Mouse (Mus musculus): ENCODE measurements around the gene Tex21. TPM values are rescaled to one million over a fixed set of nuclear protein-coding genes. Genes with fewer than 3 reads are reported as not detected.
"Not testable (repeated sequence)": the region's sequence is repeated elsewhere in the genome, so short reads cannot be mapped to it uniquely, and the experiment has no call there.

The Tex21 gene
- polyA plus RNA-seq, 1 experiment from 2014 or later: not detected

- 84% methylated on average over 8 of the region's 8 CpGs for WGBS
- DNase-seq (ENCODE audit: low spot score): no peak
- Histone ChIP-seq H3K27ac (peak overlapping the region; percentile 91; the same call in 1 of the 2 replicates), H3K4me3 (no peak overlapping the region), H3K9me3 (replicated peaks) (no peaks in the 10 kb centered on the region), H3K4me1 (peaks cover 19% of the 10 kb centered on the region), H3K36me3 (no peaks in the 10 kb centered on the region), H3K27me3 (ENCODE audit: low read depth, poor library complexity, severe bottlenecking) (no peaks in the 10 kb centered on the region)
Observed at GRCm38 (mm10) chr12:76253991-76254390, 7.4 kb upstream of the Tex21 start.

- H3K9me3 ChIP-seq (replicated peaks): no peaks in the 10 kb centered on the region
- no peak overlapping the region for H3K4me3 ChIP-seq
- no peak for DNase-seq (ENCODE audit: low spot score)
- no peaks in the 10 kb centered on the region for H3K27me3 ChIP-seq (ENCODE audit: low read depth, poor library complexity, severe bottlenecking)
- WGBS: 89% methylated on average over 2 of the region's 2 CpGs
- H3K4me1 ChIP-seq: peaks cover 19% of the 10 kb centered on the region
- no peaks in the 10 kb centered on the region for H3K36me3 ChIP-seq
- H3K27ac ChIP-seq: no peak overlapping the region
Observed at GRCm38 (mm10) chr12:76253591-76253990, 7.0 kb upstream of the Tex21 start.

- Histone ChIP-seq H3K4me1 (peaks cover 19% of the 10 kb centered on the region), H3K9me3 (replicated peaks) (no peaks in the 10 kb centered on the region), H3K36me3 (no peaks in the 10 kb centered on the region), H3K27me3 (ENCODE audit: low read depth, poor library complexity, severe bottlenecking) (no peaks in the 10 kb centered on the region), H3K27ac (no peak overlapping the region), H3K4me3 (no peak overlapping the region)
- 86% methylated on average over 1 of the region's 1 CpGs for WGBS
- no peak for DNase-seq (ENCODE audit: low spot score)
Observed at GRCm38 (mm10) chr12:76253090-76253489, 6.5 kb upstream of the Tex21 start.

DNA sequence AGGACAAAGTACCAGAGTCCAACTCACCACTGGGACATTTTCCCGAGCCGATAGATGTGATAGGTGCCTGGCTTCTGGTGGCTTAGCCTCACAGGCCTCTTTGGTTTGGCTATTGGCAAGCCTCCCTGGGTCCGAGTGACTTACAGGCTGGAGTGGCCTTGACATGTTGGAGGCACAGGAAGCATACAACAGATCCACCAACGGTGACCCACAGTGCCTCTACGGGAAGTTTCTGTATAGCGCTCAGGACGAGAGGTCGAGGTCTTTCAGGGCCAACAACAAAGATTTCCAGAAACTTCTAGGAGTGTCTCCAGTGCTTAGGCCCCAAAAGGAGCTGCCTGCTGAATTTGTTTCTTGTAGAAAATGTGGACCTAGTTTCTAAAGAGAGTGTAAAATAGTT is 1.6 kb downstream of the Tex21 start:
- Histone ChIP-seq H3K4me3 (no peak overlapping the region), H3K27me3 (ENCODE audit: low read depth, poor library complexity, severe bottlenecking) (no peaks in the 10 kb centered on the region), H3K9me3 (replicated peaks) (no peaks in the 10 kb centered on the region), H3K4me1 (peaks cover 3% of the 10 kb centered on the region; the same call in 1 of the 2 replicates), H3K27ac (no peak overlapping the region), H3K36me3 (no peaks in the 10 kb centered on the region)
- no peak for DNase-seq (ENCODE audit: low spot score)
- WGBS: 90% methylated on average over 8 of the region's 8 CpGs

DNA sequence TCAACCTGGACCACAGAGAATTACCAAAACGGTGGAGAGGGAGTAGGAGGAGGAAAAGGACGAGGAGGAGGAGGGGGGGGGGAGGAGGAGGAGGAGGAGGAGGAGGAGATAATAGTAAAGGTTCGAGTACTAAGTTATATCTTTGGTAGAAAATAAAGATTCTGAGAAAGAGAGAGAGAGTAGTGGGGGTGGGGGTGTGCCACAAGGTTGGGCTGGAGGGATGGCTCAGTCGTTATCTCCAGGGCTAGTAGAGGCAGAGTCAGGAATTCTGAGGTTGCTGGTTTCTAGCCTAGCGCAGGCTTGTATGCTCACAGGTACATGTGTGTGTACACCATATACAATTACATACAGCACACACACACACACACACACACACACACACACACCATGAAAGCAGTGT is 4.7 kb downstream of the Tex21 start:
- Histone ChIP-seq H3K4me3 (no peak overlapping the region), H3K9me3 (replicated peaks) (no peaks in the 10 kb centered on the region), H3K27me3 (ENCODE audit: low read depth, poor library complexity, severe bottlenecking) (no peaks in the 10 kb centered on the region), H3K27ac (no peak overlapping the region), H3K36me3 (no peaks in the 10 kb centered on the region), H3K4me1 (peaks cover 7% of the 10 kb centered on the region)
- DNase-seq (ENCODE audit: low spot score): no peak
- WGBS: 65% methylated on average over 5 of the region's 5 CpGs

GRCm38 (mm10) chr12:76241084-76241483 is 5.5 kb downstream of the Tex21 start:
- Histone ChIP-seq H3K4me1 (peaks cover 7% of the 10 kb centered on the region), H3K36me3 (no peaks in the 10 kb centered on the region), H3K27me3 (ENCODE audit: low read depth, poor library complexity, severe bottlenecking) (no peaks in the 10 kb centered on the region), H3K4me3 (no peak overlapping the region), H3K9me3 (replicated peaks) (no peaks in the 10 kb centered on the region), H3K27ac (no peak overlapping the region)
- DNase-seq (ENCODE audit: low spot score): no peak
- WGBS: 95% methylated on average over 3 of the region's 3 CpGs

GRCm38 (mm10) chr12:76240670-76241069 is 5.9 kb downstream of the Tex21 start:
- Histone ChIP-seq H3K9me3 (replicated peaks) (no peaks in the 10 kb centered on the region), H3K36me3 (no peaks in the 10 kb centered on the region), H3K4me1 (peaks cover 7% of the 10 kb centered on the region), H3K4me3 (no peak overlapping the region), H3K27ac (no peak overlapping the region), H3K27me3 (ENCODE audit: low read depth, poor library complexity, severe bottlenecking) (no peaks in the 10 kb centered on the region)
- WGBS: 86% methylated on average over 3 of the region's 3 CpGs
- DNase-seq (ENCODE audit: low spot score): no peak

DNA sequence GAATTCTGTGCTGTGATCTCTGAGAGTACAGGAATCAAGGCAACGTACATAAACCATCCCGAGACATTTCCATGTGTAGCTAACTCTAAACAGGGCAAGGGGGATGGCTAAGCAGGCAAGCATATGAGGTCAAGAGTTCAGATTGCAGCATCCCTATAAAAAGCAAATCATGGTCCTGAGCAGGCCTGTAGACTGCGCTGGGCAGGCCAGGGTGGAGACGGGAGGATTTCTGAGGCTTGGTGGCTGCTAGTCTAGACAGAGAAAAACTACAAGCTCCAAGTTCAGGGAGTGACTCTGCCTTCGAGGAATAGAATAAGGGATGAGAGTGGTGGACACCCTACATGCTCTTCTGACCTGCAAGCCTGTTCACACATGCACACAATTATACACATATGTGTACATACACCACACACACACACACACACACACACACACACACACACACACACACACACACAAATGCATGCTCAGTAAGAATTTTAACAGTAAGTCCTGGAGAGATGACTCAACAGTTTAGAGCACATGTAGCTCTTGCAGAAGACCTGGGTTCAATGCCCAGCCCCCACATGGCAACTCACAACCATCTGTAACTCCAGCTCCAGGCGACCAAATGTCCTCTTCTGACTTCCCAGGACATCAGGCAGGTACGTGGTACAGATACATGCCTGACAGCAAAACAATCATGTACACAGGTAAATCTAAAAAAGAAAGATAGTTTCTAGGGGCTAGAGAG is 6.5 kb downstream of the Tex21 start:
- Histone ChIP-seq H3K27ac (no peak overlapping the region), H3K36me3 (no peaks in the 10 kb centered on the region), H3K4me3 (no peak overlapping the region), H3K27me3 (ENCODE audit: low read depth, poor library complexity, severe bottlenecking) (no peaks in the 10 kb centered on the region), H3K4me1 (peaks cover 7% of the 10 kb centered on the region), H3K9me3 (replicated peaks) (no peaks in the 10 kb centered on the region)
- no peak for DNase-seq (ENCODE audit: low spot score)
- 70% methylated on average over 7 of the region's 7 CpGs for WGBS

DNA sequence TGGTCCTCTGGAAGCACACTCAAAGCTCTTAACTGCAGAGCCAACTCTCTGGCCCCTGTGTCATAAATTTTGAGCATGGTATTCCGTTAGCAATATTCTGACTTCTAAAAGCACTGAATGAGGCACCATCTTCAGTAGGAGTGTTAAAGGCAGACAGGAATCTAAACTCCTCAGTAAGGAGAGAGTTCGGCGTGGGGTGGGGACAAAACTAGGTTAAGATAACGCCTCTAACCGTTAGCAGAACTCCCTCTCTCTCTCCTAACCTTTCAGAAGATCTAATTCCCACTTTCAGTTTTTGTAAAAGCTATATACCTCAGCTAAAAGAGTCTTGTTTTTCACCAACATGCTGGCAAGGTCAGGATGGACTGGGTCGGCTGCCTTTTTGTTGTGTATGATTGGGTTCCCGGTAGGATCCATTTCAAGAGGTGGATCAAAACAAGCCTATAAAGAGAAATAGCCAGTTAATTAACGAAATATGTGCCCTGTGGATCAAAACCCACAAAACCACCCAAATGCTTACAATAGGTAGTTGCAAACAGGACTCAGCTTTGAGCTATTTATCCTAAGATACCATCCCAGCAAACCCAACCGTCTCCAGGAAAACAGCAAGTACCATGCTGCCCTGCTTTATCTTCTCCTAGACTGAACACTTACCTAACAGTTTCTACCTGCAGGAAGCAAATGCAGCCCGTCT is 7.3 kb downstream of the Tex21 start:
- no peaks in the 10 kb centered on the region for H3K27me3 ChIP-seq (ENCODE audit: low read depth, poor library complexity, severe bottlenecking)
- H3K27ac ChIP-seq: no peak overlapping the region
- WGBS: 73% methylated on average over 10 of the region's 10 CpGs
- no peaks in the 10 kb centered on the region for H3K36me3 ChIP-seq
- peaks cover 7% of the 10 kb centered on the region for H3K4me1 ChIP-seq
- H3K4me3 ChIP-seq: no peak overlapping the region
- DNase-seq (ENCODE audit: low spot score): no peak
- H3K9me3 ChIP-seq (replicated peaks): no peaks in the 10 kb centered on the region

DNA sequence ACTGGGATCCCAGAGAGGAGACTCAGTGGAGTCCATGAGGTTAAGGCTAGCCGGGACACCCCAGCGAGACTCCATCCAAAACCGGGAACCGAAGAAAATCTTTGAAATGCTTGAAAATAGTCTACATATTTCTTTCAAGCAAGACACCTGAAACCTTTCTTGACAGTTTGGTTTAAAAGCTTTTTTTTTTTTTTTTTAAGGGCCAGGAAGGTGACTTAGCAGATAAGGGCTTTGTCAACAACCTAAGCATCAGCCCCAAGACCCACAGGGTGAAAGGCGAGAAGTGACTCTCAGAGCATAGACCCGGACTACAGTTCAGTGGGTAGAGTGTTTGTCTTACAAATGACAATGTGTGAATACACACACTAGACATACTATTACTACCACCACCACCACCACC is 11.3 kb downstream of the Tex21 start:
- no peaks in the 10 kb centered on the region for H3K9me3 ChIP-seq (replicated peaks)
- no peak overlapping the region for H3K4me3 ChIP-seq
- peaks cover 7% of the 10 kb centered on the region for H3K4me1 ChIP-seq
- H3K27ac ChIP-seq: no peak overlapping the region
- peaks cover under 1% of the 10 kb centered on the region; the same call in 1 of the 2 replicates for H3K27me3 ChIP-seq (ENCODE audit: low read depth, poor library complexity, severe bottlenecking)
- H3K36me3 ChIP-seq: no peaks in the 10 kb centered on the region
- no peak for DNase-seq (ENCODE audit: low spot score)
- WGBS: 94% methylated on average over 6 of the region's 6 CpGs

- Histone ChIP-seq H3K4me1 (no peaks in the 10 kb centered on the region), H3K9me3 (replicated peaks) (no peaks in the 10 kb centered on the region), H3K4me3 (no peak overlapping the region), H3K36me3 (no peaks in the 10 kb centered on the region), H3K27me3 (ENCODE audit: low read depth, poor library complexity, severe bottlenecking) (peaks cover 7% of the 10 kb centered on the region; the same call in 1 of the 2 replicates), H3K27ac (no peak overlapping the region)
- DNase-seq (ENCODE audit: low spot score): no peak
- WGBS: 89% methylated on average over 6 of the region's 6 CpGs
Observed at GRCm38 (mm10) chr12:76230644-76231043, 15.9 kb downstream of the Tex21 start.

DNA sequence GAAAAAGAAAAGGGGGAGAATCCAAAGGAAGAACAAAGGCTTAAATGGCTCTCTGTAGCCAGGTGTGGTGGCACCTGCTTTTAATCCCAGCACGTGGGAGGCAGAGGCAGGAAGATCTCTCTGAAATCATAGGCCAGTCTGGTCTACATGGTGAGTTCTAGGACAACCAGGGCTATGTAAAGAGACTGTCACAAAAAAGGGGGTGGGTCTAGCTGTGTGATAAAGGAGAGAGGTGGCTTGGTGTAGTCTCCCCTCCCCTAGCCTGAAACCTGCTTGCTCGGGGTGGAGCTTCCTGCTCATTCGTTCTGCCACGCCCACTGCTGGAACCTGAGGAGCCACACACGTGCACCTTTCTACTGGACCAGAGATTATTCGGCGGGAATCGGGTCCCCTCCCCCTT is 24.4 kb downstream of the Tex21 start:
- 59% methylated on average over 4 of the region's 8 CpGs for WGBS
- H3K9me3 ChIP-seq (replicated peaks); H3K4me1 ChIP-seq; H3K27ac ChIP-seq; H3K36me3 ChIP-seq; H3K27me3 ChIP-seq (ENCODE audit: low read depth, poor library complexity, severe bottlenecking); H3K4me3 ChIP-seq; DNase-seq (ENCODE audit: low spot score): not testable (repeated sequence)

DNA sequence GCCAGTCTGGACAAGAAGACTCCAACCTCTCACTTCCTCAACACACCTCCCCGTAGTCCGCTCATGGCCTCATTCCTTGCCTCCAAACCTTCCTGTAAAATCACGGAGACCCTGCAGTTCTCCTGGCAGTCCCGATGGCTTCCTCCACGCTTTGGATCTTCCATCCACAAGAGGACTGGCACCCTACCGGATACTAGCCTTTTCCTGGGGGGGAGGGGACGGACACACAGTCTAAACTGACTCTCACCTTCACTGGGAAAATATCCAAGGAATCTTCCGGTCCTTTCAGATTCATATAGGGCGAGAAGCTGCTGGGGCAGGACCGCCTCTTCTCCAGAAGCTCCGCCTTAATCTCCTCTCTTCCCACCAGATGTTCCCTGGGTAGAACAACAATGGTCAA is 29.8 kb downstream of the Tex21 start:
- DNase-seq (ENCODE audit: low spot score): no peak
- H3K27me3 ChIP-seq (ENCODE audit: low read depth, poor library complexity, severe bottlenecking): no peaks in the 10 kb centered on the region
- no peak overlapping the region for H3K4me3 ChIP-seq
- no peaks in the 10 kb centered on the region for H3K36me3 ChIP-seq
- H3K9me3 ChIP-seq (replicated peaks): no peaks in the 10 kb centered on the region
- no peak overlapping the region for H3K27ac ChIP-seq
- 70% methylated on average over 11 of the region's 11 CpGs for WGBS
- peaks cover 11% of the 10 kb centered on the region for H3K4me1 ChIP-seq
